Mouse (Mus musculus): Measurements from ENCODE around the gene Sec24a. TPM values are rescaled to one million over a fixed set of nuclear protein-coding genes. Genes with fewer than 3 reads are reported as not detected.
"Not testable (repeated sequence)": the region's sequence is repeated elsewhere in the genome, so short reads cannot be mapped to it uniquely, and the experiment has no call there.

Gene Sec24a
- polyA plus RNA-seq (2016; fragmentation: Nextera tagmentation; extraction: Ambion mirVana) = 14.6 and 15.1 TPM in 2 replicates

DNA sequence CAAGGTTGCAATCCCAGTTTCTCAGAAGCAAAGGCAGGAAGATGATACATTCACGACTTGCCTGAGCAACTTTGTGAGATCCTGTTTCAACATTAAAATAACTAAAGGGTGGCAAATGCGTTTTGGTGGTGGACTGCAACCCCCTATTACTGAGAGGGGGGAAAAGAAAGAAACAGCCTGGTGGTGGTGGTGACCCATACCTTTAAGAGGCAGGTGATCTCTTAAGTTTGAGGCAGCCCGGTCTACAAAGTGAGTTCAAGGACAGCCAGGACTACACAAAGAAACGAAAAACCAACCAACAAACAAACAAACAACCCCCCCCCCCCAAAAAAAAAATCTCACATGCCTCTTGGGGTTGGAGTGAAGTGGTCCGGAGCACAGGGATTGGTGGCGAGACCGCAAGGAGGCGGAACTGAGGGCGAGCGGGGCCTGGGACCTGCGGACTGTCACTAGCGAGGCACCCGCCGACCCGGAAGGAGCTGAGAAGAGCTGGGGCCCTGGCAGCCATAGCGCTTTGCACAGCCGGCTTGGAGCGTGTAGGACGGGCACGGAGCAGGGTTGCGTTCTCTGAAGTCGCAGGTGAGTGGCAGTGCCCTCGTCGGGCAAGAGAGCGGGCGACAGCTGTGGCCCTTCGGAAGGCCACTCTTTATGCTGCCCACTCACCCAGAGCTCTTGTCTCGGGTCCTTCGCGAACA, at the start of gene Sec24a, which contains the start of gene Sar1b:
TSS of gene Sec24a (minus strand) at position 422 of the 695 bp plus-strand sequence.
TSS of gene Sar1b (plus strand) at position 475 of the 695 bp plus-strand sequence.
- no peak within 1 kb of the TSS for H3K27ac ChIP-seq
- WGBS = 2% methylated on average over 30 of the region's 30 CpGs

DNA sequence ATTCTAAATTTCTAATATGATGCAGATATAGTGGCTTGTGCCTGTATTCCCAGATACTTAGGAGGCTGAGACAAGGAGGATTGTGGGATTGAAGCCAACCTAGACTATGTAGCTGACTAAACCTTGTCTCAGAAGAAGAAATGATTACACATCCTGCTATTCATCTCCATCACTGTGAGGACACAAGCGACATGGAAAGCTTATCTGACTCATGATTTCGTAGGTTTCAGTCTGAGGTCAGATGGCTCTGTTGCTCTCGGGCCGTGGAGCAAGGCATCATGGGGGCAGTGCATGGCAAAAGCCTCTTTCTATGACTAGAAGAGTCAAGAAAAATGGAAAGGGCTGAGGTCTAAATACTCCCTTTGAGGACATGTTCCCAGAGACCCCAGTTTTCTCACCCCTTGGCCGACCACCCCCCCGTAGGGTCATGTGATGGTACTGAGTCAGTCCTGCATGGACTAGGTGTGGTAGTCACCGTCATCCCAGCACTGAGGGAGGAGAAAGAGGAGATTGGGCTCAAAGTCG, 48.6 kb upstream of the Sec24a start:
- 88% methylated on average over 8 of the region's 8 CpGs for WGBS
- Histone ChIP-seq H3K4me3 (no peak overlapping the region), H3K27ac (no peak overlapping the region), H3K9ac (no peak overlapping the region), H3K4me1 (peaks cover 6% of the 10 kb centered on the region; the same call in 1 of the 2 replicates), H3K4me2 (replicated peaks) (no peak overlapping the region), H3K36me3 (peaks cover 10% of the 10 kb centered on the region), H3K9me3 (no peaks in the 10 kb centered on the region), H3K27me3 (no peaks in the 10 kb centered on the region)
- no peak for ATAC-seq (ENCODE audit: insufficient number of reproducible peaks, insufficient read depth, low FRiP score, low TSS enrichment)

More for the DNA sequence above, at the start of gene Sec24a, which contains the start of gene Sar1b:
- Histone ChIP-seq H3K27me3 (no peaks in the 10 kb centered on the region; the same call in 1 of the 2 replicates), H3K9ac (peak within 1 kb of the TSS; percentile 77), H3K4me1 (peaks cover 8% of the 10 kb centered on the region; the same call in 1 of the 2 replicates), H3K4me3 (peak within 1 kb of the TSS; percentile 80), H3K9me3 (no peaks in the 10 kb centered on the region), H3K36me3 (no peaks in the 10 kb centered on the region), H3K4me2 (replicated peaks) (peak within 1 kb of the TSS; percentile 90)
- peak; percentile 81 for ATAC-seq (ENCODE audit: insufficient number of reproducible peaks, insufficient read depth, low FRiP score, low TSS enrichment)

DNA sequence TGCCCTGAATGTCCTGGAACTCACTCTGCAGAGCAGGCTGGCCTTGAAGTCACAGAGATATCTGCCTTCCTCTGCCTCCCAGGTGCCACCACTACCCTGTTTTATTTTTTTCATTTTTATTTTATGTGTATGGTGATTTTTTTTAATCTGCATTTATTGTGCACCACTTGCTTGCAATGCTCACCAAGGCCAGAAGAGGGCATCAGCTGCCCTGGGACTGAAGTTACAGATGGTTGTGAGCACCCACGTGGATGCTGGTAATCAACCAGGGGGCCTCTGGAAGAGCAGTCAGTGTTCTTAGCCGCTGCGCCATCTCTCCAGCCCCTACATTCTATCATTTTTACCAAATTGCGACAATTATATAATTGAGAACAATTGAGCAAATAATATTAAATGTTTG, 47.8 kb upstream of the Sec24a start:
- H3K36me3 ChIP-seq = 0 out of 2 replicates have a peak, but pooled peaks cover 2% of the 10 kb centered on the region
- 87% methylated on average over 4 of the region's 4 CpGs for WGBS
- H3K9ac ChIP-seq = no peak overlapping the region
- no peaks in the 10 kb centered on the region for H3K9me3 ChIP-seq
- no peak for ATAC-seq (ENCODE audit: insufficient number of reproducible peaks, insufficient read depth, low FRiP score, low TSS enrichment)
- peaks cover 7% of the 10 kb centered on the region; the same call in 1 of the 2 replicates for H3K4me1 ChIP-seq
- H3K4me3 ChIP-seq = no peak overlapping the region
- H3K27ac ChIP-seq = no peak overlapping the region
- no peaks in the 10 kb centered on the region for H3K27me3 ChIP-seq
- no peak overlapping the region for H3K4me2 ChIP-seq (replicated peaks)

DNA sequence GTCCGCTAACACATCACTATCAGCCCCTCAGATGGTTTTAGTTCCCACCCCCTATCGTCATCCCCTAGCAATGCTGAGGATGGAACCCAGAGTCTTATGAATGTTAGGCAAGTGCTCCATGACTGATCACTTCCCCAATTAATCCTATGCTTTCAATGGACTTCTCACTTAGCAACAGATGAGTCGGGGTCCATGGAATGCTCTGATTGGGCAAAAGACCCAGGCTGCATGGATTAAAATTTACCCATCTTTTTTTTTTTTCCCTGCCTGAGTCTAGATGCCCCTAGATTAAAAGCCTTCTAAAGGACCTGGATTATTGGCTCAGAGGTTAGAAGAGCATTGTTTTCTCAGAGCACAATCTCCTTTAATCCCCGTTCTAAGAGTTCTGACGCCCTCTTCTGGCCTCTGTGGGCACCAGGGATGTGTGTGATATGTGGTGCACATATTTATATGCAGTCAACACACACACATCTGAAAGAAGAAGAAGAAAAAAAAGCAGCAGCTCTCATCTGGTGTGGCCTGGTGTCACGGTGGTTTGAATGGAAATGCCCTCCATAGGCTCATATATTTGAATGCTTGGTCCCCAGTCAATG, 46.3 kb upstream of the Sec24a start:
- Histone ChIP-seq H3K9me3 (no peaks in the 10 kb centered on the region), H3K4me3 (no peak overlapping the region), H3K4me1 (peaks cover 12% of the 10 kb centered on the region; the same call in 1 of the 2 replicates), H3K9ac (no peak overlapping the region), H3K36me3 (no peaks in the 10 kb centered on the region), H3K27me3 (no peaks in the 10 kb centered on the region), H3K4me2 (replicated peaks) (no peak overlapping the region), H3K27ac (no peak overlapping the region)
- WGBS = 60% methylated on average over 6 of the region's 6 CpGs
- no peak for ATAC-seq (ENCODE audit: insufficient number of reproducible peaks, insufficient read depth, low FRiP score, low TSS enrichment)

DNA sequence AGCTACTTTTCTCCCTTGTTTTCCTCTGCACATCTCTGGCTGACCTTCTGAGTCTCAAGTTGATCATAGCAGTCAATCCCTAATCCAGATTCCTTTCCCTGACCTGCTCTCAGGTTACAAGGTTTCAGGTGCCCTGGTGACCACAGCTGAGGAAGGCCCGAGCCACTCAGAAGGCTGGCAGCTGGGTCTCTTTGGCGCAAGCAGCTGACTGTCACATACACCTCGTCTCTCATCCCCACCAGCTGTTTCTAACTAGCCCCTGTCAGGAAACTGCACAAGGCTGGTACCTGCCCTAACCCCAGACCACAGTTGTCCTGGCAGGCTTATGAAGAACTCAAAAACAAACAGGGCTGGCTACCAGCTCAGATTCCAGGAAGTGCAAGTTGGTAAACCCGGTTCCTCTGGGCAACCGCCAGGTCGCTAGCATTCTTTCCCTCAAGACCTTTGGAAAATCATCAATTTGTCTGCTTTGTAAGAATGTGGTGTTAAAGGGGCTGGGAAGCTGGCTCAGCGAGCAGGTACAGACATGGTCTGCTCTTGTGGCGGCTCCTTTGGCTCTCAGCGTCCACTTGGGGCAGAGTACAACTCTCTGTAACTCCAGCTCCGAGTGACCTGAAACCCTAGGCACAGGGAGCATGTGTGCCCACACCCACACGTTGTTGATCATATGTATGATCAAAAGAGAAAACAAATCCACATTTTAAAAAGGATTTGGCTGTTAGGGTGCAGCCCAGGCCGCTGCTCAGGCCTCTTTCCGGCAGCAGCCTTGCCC, 43.9 kb upstream of the Sec24a start:
- Histone ChIP-seq H3K4me1 (peaks cover 12% of the 10 kb centered on the region; the same call in 1 of the 2 replicates), H3K9ac (no peak overlapping the region), H3K27me3 (no peaks in the 10 kb centered on the region), H3K9me3 (no peaks in the 10 kb centered on the region), H3K36me3 (no peaks in the 10 kb centered on the region), H3K4me2 (replicated peaks) (no peak overlapping the region), H3K4me3 (no peak overlapping the region), H3K27ac (no peak overlapping the region)
- 35% methylated on average over 13 of the region's 13 CpGs for WGBS
- no peak for ATAC-seq (ENCODE audit: insufficient number of reproducible peaks, insufficient read depth, low FRiP score, low TSS enrichment)

DNA sequence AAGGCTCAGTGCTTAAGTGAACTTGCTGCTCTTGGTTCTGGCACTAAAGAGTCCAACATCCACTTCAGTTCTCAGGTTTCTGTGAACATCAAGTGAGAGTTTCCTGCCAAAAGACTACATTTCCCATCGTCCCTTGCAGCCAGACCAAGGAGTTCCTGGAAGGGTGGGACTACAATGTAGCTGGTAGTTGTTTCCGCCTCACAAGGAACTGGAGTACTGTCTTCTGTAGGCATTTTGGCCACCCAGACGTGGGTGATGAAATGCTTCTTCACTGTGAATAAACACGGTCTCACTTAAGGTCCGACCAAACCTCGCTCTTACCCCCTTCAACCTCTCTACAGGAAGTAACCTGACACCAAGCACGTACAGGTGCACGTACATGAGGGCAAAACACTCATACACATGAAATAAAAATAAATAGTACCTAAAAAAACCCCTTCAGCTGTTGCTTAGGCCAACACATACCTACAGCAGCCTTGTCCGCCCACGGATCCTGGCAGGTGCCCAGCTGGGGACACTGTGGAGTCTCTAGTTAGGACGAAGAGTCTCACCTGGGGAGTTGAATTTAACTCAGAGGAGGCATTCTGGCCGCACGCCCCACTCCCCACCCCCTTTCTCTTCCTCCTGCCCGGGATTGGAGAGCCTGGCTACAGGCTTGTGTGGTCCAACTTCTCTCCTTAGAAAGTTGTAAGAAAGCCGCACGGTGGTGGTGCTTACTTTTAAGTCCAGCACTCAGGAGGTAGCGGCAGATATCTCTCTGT, 42.0 kb upstream of the Sec24a start:
- H3K9me3 ChIP-seq = no peaks in the 10 kb centered on the region
- H3K4me3 ChIP-seq = peak overlapping the region; percentile 40
- H3K4me2 ChIP-seq (replicated peaks) = peak overlapping the region; percentile 64
- H3K4me1 ChIP-seq = peaks cover 12% of the 10 kb centered on the region; the same call in 1 of the 2 replicates
- ATAC-seq (ENCODE audit: insufficient number of reproducible peaks, insufficient read depth, low FRiP score, low TSS enrichment) = peak; percentile 39
- WGBS = 20% methylated on average over 17 of the region's 17 CpGs
- H3K9ac ChIP-seq = peak overlapping the region; percentile 25; the same call in 1 of the 2 replicates
- peak overlapping the region; percentile 26; the same call in 1 of the 2 replicates for H3K27ac ChIP-seq
- H3K27me3 ChIP-seq = no peaks in the 10 kb centered on the region
- no peaks in the 10 kb centered on the region for H3K36me3 ChIP-seq

DNA sequence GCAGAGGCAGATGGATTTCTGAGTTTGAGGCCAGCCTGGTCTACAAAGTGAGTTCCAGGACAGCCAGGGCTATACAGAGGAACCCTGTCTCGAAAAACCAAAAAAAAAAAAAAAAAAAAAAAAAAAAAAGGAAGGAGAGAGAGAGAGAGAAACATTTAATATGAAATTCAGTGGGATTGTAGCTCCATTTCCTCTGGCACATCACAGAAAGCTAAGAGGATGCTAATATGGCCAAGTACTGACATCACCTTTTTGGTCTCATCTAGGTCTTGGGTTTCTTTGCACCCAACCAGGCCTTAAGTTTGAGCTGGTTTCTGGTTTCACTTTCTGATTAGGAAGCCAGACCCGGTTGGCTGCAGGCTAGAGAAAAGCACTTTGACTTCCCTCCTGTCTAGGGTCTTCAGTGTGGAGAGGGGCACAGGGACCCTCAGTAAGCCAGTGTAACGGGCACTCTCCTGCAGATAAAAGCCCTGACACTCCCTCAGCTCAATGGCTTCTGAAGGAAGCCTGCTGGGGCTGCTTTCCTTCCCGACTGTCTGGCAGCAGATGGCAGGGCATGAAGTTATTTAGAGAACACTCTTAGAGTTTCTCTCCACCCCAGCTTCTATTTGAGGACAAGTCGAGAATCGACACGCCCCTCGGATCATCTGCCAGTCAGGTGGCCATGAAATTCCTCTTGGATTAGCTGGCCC, 37.3 kb upstream of the Sec24a start:
- 46% methylated on average over 8 of the region's 8 CpGs for WGBS

DNA sequence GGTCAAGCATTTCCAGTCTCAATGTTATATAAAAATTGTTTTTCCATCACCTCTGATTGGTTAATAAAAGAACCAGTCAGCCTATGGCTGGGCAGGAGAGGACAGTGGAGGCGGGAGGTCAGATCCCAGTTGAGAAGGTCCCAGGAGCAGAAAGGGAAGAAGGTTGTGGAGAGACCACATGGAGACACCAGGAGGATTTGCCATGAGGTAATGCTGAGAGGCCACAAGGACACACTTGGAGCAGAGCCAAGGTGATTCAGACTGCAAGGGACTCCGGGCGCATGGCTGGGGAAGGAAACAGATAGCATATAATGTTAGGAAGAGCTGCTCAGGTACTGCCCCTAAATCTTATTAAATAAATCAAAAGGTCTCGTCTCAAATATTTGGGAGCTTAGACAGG, 32.8 kb upstream of the Sec24a start:
- no peaks in the 10 kb centered on the region for H3K27me3 ChIP-seq
- H3K9me3 ChIP-seq = no peaks in the 10 kb centered on the region
- H3K36me3 ChIP-seq = peaks cover 11% of the 10 kb centered on the region
- ATAC-seq (ENCODE audit: insufficient number of reproducible peaks, insufficient read depth, low FRiP score, low TSS enrichment) = no peak
- WGBS = 74% methylated on average over 4 of the region's 4 CpGs
- H3K9ac ChIP-seq = no peak overlapping the region
- no peaks in the 10 kb centered on the region for H3K4me1 ChIP-seq
- no peak overlapping the region for H3K4me3 ChIP-seq
- no peak overlapping the region for H3K27ac ChIP-seq
- no peak overlapping the region for H3K4me2 ChIP-seq (replicated peaks)

More for the DNA sequence above, 37.3 kb upstream of the Sec24a start:
- 0 out of 2 replicates have a peak, but pooled peaks cover 4% of the 10 kb centered on the region for H3K4me1 ChIP-seq
- H3K36me3 ChIP-seq = no peaks in the 10 kb centered on the region
- ATAC-seq (ENCODE audit: insufficient number of reproducible peaks, insufficient read depth, low FRiP score, low TSS enrichment) = no peak
- no peak overlapping the region for H3K9ac ChIP-seq
- no peaks in the 10 kb centered on the region for H3K9me3 ChIP-seq
- no peak overlapping the region for H3K4me2 ChIP-seq (replicated peaks)
- no peaks in the 10 kb centered on the region for H3K27me3 ChIP-seq
- H3K27ac ChIP-seq = no peak overlapping the region
- no peak overlapping the region for H3K4me3 ChIP-seq

DNA sequence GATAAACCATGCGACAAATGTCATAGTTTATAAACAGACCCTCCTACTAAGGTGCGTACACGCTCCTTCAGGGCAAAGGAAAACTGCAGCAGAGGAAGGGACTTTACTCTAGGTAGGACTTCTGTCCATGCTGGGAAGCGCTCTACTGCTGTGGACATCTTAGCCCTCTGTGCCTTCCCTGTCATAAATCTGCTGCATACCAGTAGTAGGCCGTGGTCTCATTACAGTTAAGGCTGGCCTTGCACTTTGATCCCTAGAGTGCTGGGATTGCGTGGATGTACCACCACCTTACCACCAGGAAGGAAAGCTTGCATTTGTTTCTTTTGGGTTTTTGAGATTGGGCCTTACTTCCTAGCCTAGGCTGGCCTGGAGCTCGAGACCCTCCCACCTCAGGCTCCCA, 27.2 kb upstream of the Sec24a start:
- no peaks in the 10 kb centered on the region for H3K9me3 ChIP-seq
- no peak overlapping the region for H3K4me3 ChIP-seq
- H3K4me1 ChIP-seq = no peaks in the 10 kb centered on the region
- no peak overlapping the region for H3K4me2 ChIP-seq (replicated peaks)
- 94% methylated on average over 7 of the region's 7 CpGs for WGBS
- H3K27ac ChIP-seq = no peak overlapping the region
- no peaks in the 10 kb centered on the region for H3K27me3 ChIP-seq
- no peak overlapping the region for H3K9ac ChIP-seq
- ATAC-seq (ENCODE audit: insufficient number of reproducible peaks, insufficient read depth, low FRiP score, low TSS enrichment) = no peak
- H3K36me3 ChIP-seq = peaks cover 54% of the 10 kb centered on the region

DNA sequence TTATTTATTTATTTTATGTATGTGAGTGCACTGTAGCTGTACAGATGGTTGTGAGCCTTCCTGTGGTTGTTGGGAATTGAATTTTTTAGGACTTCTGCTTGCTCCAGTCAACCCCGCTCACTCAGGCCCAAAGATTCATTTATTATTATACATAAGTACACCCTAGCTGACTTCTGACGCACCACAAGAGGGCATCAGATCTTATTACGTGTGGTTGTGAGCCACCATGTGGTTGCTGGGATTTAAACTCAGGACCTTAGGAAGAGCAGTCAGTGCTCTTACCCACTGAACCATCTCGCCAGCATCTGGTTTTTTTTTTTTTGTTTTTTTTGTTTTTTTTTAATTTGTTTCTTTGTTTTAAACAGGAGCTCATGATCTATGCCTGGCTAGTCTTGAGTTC, 26.3 kb upstream of the Sec24a start:
- H3K9me3 ChIP-seq; H3K4me2 ChIP-seq (replicated peaks); H3K4me3 ChIP-seq; H3K9ac ChIP-seq; H3K27me3 ChIP-seq; ATAC-seq (ENCODE audit: insufficient number of reproducible peaks, insufficient read depth, low FRiP score, low TSS enrichment); H3K4me1 ChIP-seq; H3K27ac ChIP-seq: not testable (repeated sequence)
- 89% methylated on average over 4 of the region's 4 CpGs for WGBS
- peaks cover 58% of the 10 kb centered on the region for H3K36me3 ChIP-seq

Data from embryonic facial prominence, embryonic 12.5 days (tissue).